Mouse (Mus musculus) adrenal gland, adult 18-20 months (tissue): ENCODE data around the gene AU040320. TPM values are rescaled to one million over a fixed set of nuclear protein-coding genes. Genes with fewer than 3 reads are reported as not detected.
A peak's percentile ranks its signal among the peaks of the same experiment; 100 is the strongest.

Source experiments
- DNase-seq, 2 experiments: peaks; one replicate each; pipeline ENCODE4 v3.0.0; 2021 to 2022; ENCODE audit warnings: low spot score in 2 of 2
- total RNA-seq, 2 experiments: library from RNA; stranded (reverse); gene quantifications; 1 replicate in 1 of 2; 2 replicates in 1 of 2; pipeline ENCODE4 v1.2.3; 2021

AU040320 gene
- total RNA-seq, 2 experiments from 2014 or later: 33.9 to 39.0 TPM

DNA sequence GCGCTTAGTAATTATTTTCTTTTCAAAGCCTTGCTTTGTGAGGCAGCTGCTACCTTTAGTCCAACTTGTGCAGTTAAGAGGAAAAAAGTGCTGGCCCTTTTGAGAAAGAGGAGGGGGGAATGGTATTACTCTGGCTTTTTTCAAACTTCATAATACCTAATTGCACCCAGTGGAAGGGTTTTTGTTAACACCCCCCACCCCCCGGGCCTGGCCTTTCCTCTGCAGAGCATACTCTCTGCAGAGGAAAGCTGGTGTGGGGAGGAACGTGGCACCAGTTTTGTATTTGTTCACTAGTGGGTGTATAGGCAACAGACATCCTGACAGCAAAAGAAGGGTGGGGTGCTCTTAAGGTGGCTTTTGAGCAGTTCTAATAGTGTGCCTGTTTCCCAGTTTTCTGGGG, 28.5 kb downstream of the AU040320 start:
- no peak for DNase-seq

DNA sequence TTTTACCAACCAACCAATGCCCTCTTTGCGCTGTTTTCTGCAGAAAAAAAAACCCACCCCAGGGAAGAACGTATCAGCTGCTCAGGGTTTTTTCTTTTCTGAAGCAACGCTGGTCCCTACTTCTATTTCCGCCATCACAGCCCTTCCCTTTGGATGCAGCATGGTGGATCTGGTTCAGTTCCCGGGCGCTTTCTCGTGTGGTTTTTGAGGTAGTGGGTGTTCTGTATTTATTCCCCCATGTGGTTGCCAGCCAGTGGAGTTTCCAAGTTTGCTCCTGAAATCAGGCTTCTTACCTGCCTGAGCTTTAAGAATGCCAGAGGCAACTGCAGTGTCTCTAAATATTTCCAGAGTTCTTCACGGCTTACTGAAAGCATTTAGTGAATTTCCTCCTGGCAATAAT, 29.2 kb downstream of the AU040320 start:
- DNase-seq: no peak

DNA sequence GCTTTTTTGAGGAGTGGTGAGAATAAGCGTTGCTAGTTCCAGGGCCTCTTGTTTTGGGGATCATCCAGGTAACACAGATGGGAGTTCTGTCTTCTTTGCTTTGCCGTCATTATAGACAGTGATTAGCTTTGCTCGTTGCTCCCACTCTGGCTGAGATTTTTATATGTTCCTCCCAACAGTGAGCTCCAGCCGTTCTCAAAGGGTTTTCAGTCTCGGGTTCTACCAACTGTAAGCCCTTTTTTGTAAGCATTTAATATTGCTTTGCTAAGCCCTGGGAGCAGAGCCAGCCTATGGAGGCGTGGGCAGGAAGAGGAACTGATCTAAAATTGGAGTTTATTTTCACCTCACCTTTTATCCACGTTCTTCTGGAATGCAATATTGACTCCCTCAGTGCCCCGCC, 29.7 kb downstream of the AU040320 start:
- DNase-seq: no peak

DNA sequence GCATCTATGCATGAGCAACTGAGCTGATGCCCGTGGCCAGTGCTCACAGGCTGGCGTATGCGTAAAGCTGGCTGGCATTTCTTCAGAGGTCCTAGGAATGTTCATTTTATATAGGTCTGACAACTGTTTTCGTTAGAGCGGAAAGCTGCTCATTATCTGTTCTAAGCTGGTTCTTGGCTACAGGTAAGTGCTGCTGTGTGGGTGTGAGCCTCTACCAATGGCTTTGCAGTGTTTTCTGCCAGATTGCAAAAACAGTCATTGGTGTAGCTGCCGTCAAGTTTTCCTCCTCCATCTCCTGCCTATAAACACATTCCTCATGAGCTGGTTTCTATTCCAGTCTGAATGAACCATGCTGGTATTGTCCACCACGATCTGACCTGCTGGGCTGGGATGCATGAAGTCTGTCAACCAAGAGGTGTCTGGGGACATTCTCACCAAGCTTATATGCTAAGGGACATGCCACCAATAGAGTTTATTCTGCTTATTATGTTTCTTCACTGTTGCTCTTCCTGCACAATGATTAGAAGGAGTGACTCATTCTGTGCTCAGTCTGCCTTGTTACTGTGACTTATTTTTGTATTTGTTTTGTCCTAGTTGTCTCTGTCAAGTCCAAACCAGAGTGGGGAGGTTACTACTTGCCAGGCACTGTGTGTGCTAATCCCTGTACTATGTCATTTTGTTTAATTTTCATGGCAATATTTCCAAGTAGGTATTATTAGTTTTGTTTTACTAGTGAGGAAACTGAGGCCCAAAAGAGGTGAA, 39.2 kb downstream of the AU040320 start:
- DNase-seq: no peak

DNA sequence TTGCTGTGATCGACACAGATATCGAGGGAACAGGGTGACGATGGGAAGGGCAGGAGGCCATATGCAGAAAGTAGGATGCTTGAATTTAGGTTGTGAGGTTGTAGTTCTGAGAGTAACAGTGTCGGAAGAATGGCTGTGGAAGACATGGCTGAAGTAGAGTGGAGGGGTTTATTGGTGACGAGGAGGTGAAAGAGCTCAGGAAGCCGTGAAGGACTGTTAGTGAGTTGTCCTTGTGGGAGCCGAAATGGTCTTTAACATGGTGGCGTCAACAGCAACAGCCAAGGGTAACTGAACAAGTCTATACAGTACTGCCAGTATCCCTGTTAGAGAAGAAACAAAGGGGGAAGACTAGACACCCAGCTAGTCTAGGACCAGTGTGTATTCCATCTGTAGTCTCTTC, 48.8 kb downstream of the AU040320 start:
- DNase-seq: no peak

DNA sequence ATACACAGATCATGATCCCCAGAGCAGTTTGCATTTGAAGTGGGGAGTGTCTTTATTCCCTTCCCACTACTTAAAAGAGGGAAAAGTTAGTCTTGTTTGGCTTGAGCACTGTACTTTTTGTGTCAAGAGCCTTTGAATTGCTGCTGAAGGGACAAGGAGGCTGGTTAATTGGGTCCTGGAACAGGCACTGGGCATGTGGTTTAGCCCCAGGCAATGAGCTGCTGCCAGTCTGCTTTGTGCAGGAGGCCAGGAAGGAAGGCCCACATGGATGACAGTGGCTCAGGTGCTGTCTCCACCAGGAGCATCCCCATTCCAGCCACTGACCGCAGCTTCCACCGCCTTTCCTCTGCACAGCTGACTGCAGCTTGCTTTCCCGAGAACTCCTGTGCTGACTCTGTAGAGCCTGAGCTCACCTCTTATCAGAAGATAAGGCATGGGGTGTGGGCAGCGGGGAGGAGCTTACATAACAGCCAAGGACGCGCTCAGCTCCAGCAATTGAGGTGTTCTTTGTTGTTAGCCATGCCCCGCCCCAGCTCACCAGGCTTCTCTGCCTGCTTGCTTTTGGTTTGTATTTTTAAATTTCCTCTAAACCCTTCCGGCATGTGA, 50.0 kb downstream of the AU040320 start:
- no peak for DNase-seq

DNA sequence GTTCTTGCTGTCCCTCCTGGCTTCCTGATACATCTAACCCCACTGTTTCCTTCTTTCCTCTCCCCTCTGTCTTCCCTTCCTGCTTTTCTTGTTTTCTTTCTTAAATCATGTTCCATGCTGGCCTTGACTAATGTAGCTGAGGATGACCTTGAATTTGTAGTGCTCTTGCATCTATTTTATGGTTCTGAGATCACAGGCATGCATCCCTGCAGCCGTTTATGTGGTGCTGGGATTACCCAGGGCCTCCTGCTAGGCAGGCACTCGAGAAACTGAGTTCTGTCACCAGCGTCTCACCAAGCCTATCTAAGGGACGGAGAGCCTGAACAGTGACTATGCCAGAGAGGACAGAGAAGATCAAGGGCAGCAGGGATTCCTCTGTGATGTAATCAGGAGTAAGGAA, 52.4 kb downstream of the AU040320 start:
- DNase-seq: no peak

DNA sequence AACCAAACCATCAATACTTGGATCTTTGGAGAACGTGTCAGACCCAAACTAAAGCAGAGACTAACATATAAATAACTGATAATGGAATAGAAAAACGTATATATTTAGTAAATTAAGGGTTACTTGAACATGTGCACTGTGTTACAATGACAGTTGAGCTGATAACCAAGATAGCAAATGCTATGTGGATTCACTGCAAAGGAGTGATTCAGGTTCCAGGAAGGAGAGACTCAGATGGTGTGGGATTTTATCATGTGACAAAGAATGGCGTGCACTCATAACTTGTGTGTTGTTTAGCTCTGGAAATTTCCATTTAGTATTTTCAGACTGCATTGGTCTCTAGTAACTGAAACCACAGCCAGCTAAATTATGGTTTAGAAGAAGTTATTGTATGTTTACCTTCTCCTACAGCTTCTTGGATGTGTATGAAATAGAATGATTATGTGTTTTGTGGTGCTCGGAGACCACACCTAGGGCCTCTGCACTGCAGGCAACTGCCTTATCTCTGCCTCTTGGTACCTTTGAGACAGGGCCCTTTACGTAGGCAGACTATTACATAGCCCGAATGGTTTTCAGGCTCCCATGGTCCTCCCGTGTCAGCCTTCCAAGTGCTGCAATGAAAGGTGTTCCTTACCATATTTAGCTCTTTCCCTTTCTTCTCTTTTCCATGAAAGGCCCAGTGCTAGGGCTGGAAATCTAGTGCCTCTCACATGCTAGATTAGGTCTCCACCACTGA, 53.5 kb downstream of the AU040320 start:
- DNase-seq: no peak

DNA sequence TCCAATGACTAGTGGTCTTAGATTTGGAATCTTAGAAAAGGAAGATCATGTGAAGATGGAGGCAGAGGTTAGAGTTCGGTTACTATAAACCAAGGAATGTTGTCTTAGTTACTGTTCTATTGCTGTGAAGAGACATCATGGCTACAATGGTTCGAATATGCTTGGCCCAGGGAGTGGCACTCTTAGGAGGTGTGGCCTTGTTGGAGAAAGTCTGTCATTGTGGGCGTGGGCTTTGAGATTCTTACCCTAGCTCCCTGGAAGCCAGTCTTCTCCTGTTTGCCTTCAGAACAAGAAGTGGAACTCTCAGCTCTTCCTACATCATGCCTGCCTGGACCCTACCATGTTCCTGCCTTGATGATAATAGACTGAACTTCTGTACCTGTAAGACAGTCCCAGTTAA, 57.2 kb downstream of the AU040320 start:
- no peak for DNase-seq

DNA sequence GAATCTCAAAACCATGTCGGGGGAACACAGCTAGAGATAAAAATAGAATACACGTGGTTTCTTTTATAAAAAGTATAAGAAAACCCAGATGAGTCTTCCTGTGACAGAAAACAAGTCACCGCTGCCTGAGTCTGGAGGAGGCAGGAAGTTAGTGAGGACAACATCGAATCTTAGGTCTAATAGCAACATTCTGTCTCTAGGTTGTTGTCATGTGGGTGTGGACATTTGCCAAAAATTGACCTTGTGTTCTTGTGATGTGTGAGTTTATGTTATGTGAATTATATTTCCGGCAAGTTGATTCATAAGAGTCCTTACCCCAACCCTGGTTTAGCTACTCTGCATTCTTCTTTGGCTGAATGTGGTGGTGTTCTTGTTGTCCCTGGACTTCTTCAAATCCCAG, 59.9 kb downstream of the AU040320 start:
- no peak for DNase-seq

DNA sequence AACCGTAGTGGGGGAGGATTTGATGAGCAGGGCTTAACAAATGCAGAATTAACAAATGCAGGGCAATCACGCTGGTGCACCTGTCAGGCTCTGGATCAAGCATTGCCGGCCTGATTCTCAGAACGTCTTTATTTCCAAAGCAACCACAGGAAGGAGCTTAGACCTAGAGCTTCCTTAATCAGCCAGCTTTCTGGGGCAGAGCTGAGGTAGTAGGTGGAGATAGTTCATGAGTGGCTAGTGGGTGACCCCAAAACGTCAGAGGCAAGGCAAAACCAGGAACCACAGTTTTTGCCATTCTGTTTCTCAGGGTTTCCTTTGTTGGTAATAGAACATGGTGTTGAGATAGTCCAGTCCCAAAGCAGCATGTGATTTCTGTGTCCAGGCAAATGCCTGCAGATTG, 61.5 kb downstream of the AU040320 start:
- no peak for DNase-seq

DNA sequence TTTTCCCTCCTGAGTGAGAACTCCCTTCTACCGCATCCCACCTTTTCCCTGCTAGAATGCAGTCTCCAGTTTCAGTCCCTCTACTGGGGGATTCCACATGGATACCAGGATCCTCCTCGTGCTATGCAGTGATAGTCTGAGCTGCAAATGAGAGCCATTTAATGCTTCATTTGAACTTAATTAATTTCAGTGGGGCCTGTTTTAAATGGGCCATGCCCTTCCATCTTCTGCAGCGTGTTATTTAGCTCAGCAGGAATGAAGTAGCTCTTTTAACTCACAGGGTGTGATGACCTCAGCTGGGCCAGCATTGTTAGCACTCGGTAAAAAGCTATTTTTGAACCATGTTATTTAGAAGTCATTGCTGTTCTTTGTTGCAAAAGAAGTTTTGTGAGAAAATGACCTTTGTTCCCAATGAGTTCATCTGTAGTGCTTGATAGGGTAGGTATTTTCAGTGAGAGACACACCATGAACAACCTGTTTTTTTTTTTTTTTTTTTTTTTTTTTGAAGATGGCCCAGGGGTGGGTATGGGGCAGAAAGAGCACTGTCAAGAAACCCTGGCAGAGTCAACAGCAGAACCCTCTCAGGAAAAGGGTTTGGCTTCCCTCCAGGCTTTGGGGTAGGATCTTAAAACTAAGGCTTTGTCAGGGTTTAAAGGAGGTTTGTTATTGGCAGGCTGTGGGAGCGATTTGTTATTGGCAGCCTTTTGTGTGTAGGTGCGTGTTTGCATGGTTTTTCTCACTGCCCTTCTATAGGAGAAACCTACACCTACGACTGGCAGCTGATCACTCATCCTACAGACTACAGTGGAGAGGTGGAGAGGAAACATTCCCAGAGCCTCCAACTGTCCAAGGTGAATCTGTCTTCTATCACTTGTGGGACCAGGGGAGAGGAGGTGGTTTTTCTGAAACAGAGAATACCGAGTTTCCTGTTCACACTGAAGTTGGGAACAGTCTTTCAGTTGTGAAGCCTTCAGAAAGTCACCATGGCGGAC, 69.8 kb downstream of the AU040320 start:
- DNase-seq: no peak

DNA sequence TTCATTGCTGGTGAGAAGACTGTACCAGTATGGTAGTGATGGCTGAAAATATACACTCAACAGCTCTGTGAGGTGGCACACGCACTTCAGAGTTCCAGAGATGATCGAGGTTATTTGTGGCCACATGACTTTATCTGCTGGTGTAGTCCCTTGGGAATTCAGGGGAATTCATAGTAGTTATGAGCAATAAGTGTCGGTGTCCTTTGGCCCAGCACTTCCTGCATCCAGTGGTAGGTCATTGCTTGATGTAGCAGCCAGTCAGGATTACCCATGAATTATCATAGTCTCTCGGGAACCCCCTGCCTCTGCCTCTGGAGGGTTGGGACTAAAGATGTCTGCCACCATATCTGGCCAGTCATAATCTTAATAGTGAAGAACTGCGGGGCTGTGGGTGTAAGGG, 70.6 kb downstream of the AU040320 start:
- DNase-seq: no peak

DNA sequence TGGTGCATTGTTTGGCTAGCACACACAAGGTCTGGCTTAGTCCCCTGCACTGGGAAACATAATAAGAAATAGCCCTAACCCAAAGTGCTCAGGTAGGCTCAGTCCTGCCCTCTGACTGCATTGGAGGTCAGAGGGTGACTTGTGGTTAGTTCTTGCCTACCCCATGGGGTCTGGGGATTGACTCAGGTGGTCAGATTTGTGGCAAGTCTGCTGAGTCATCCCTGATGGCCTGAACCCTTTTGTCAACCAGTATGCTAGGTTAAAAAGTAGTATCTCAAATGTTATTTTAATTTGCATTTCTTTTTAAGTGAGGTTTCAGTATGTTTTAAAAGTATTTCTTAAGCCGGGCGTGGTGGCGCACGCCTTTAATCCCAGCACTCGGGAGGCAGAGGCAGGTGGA, 77.8 kb downstream of the AU040320 start:
- no peak for DNase-seq

DNA sequence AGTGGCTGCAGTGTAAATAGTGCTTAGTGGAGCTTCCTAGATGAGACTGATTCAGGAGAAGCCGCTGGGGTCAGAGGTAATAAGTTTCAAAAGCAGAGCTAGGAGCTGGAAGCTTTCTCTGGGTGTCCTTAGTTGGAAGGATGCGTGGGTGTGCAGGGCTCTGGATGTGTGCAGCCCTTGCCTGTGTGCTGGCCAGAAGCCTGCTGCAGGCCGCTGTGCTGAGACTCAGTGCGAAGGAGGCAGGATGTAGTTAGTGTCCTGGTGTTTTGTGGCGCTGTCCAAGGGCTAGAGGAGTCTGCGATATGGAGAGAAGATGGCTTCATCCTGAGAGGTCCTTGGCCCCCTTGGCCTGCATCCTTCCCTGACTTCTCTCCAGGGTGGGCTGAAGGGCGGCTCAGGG, 85.5 kb downstream of the AU040320 start:
- DNase-seq: no peak

DNA sequence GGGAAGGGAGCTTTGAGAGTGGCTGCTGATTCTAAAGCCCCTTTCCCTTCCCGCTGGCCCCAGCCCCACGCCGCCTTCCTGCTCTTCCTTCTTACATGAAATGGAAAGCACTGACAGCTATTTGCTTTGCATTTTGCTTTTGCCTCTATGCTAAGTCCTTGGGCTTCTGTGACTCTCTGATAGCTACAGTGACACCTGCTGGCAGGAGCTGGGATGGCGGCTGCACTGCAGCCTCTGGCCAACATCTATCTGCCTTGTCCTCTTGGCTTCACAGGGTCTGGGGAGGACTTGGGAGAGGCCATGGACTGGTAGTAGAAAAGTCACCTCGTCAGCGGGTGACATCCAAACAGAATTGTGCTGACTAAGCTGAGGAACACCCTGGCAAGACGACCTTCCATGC, 86.5 kb downstream of the AU040320 start:
- DNase-seq: peak; percentile 84 to 86

DNA sequence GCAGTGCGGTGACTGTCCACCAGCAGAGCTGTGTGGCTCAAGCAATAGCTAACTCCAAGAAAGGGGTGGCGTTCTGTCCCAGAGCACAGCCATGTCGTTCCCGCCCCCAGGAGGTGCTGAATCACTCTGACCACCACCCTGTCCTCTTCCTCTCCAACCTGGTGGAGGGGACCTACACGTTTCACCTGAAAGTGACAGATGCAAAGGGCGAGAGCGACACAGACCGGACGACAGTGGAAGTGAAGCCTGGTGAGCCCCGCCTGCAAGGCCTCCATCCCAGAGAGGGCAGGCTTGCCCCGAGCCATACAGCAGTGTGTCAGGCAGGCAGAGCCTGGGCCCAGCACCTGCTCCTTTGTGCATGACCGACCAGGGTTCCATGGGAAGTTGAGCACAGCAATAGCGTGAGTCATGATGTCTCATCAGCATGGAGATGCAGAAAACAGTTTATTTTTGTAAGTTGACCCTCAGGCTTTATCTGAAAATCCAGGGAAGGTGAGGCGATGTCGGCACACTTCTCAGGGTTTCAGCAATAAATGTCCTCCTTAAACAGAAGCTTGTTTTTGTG, 87.7 kb downstream of the AU040320 start:
- DNase-seq: no peak

DNA sequence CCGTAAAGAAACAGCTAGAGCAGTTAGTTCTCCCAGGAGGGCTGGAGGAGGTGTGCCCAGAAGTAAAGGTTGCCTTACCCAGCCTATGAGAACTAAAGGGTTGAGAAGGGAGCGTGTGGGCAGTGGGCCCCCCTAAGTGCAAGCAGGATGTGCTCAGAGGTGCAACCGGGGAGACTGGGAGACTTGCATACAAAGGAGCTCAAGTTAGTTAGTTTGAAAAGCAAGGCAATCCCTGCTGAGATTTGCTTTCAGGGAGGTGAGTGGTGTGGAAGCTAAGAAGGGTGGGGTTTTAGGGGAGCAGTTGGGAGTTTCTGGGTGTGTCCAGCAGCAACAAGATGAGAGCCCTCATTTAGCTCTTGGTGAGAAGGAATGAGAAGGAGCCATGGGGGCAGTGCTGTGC, 89.6 kb downstream of the AU040320 start:
- DNase-seq: no peak

DNA sequence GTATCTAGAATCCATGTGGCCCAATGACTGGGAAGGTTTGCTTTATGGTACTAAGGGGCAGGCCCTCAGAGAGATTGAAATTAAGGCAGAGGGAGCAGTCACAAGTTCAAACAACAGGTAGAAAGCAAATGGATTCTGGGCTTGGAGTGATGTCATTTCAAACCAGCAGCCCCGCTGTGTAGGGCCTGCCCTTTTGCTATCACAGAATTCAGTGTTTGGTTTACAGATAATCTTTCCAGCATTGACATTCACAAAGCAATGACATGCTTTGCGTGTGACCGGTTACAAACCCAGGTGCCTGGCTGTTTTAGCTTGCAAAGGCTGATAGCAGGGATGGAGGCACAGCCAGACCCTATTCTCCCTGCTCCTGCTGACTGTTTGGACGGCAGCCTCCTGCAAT, 92.3 kb downstream of the AU040320 start:
- no peak for DNase-seq

DNA sequence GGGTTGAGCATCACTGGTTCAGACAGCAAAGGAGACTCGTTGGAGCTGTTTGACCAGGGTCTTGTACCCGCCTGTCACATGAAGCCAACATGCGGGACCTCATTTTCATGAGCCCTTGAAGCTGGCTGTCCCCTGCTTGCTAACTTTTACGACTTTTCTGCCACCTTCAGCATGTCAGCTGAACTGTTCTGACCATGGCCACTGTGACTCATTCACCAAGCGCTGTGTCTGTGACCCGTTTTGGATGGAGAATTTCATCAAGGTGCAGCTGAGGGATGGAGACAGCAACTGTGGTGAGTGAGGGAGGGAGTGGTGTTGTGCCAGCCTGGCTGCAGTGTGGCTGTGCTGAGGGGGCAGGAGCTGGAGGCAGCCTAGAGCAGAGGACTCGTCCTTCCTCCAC, 93.6 kb downstream of the AU040320 start:
- no peak for DNase-seq
